Mouse (Mus musculus): ENCODE measurements around the gene Adgrd1. TPM values are rescaled to one million over a fixed set of nuclear protein-coding genes. Genes with fewer than 3 reads are reported as not detected.

Adgrd1 gene
- total and polyA plus RNA-seq, 3 experiments = 0.04 to 0.07 TPM; not detected in 1

GRCm38 (mm10) chr5:129190077-129190476, 93.5 kb downstream of the Adgrd1 start:
- TF ChIP-seq CHD2 (IDR thresholded peaks at IDR 0.05; ENCODE audit: low read length) = no peak
- TF ChIP-seq USF2 (conservative IDR thresholded peaks at IDR 0.05; ENCODE audit: low read depth, low read length) = no peak
- TF ChIP-seq MYC (IDR thresholded peaks at IDR 0.05; ENCODE audit: low read depth, low read length) = no peak
- Histone ChIP-seq H3K4me3 (replicated peaks in 1 of 3; ENCODE audit: low read depth in 2 of 3, low read length in 2 of 3, poor library complexity in 1 of 3) (no peak overlapping the region), H3K27ac (ENCODE audit: insufficient read depth, low read depth) (no peak overlapping the region), H3K9ac (ENCODE audit: insufficient read depth, low read depth) (no peak overlapping the region), H3K9me3 (replicated peaks; ENCODE audit: low read length) (peaks cover 30% of the 10 kb centered on the region), H3K4me2 (ENCODE audit: insufficient read depth, low read depth, poor library complexity, severe bottlenecking) (no peak overlapping the region), H3K27me3 (replicated peaks) (no peaks in the 10 kb centered on the region), H3K79me2 (replicated peaks; ENCODE audit: control insufficient read depth, extremely low read depth, insufficient read depth, poor library complexity, severe bottlenecking) (no peaks in the 10 kb centered on the region), H3K36me3 (replicated peaks in 1 of 2; ENCODE audit: control insufficient read depth in 1 of 2, insufficient read depth in 1 of 2, low read length in 1 of 2) (no peaks in the 10 kb centered on the region), H3K4me1 (ENCODE audit: control insufficient read depth in 1 of 2, insufficient read depth in 2 of 2) (no peaks in the 10 kb centered on the region)
- dilution Hi-C loops (cut with MboI; ENCODE audit: extremely low pct_ligation_motif_present, extremely low pct_unique_long_range_greater_than_20kb, low sequenced_read_pairs) = no loop called here
- in situ Hi-C loops (cut with MboI; ENCODE audit: low pct_ligation_motif_present, low pct_unique_long_range_greater_than_20kb, low sequenced_read_pairs) = loop anchor here (10.0 kb wide), 2 partner anchors 155 to 405 kb away; no protein-coding TSS in a partner anchor
- DNase-seq (ENCODE audit: extremely low read depth) = no peak

GRCm38 (mm10) chr5:129196501-129196900, 100.0 kb downstream of the Adgrd1 start:
- in situ Hi-C loops (cut with MboI; ENCODE audit: low pct_ligation_motif_present, low pct_unique_long_range_greater_than_20kb, low sequenced_read_pairs) = loop anchor here (10.0 kb wide), 2 partner anchors 148 to 398 kb away; no protein-coding TSS in a partner anchor
- no peaks in the 10 kb centered on the region for H3K27me3 ChIP-seq (replicated peaks)
- H3K9me3 ChIP-seq (replicated peaks; ENCODE audit: low read length) = peaks cover 38% of the 10 kb centered on the region
- no peak for DNase-seq (ENCODE audit: extremely low read depth)
- H3K4me3 ChIP-seq (replicated peaks in 1 of 3; ENCODE audit: low read depth in 2 of 3, low read length in 2 of 3, poor library complexity in 1 of 3) = no peak overlapping the region
- dilution Hi-C loops (cut with MboI; ENCODE audit: extremely low pct_ligation_motif_present, extremely low pct_unique_long_range_greater_than_20kb, low sequenced_read_pairs) = no loop called here
- H3K9ac ChIP-seq (ENCODE audit: insufficient read depth, low read depth) = no peak overlapping the region
- H3K36me3 ChIP-seq (replicated peaks in 1 of 2; ENCODE audit: control insufficient read depth in 1 of 2, insufficient read depth in 1 of 2, low read length in 1 of 2) = no peaks in the 10 kb centered on the region
- no peaks in the 10 kb centered on the region for H3K4me1 ChIP-seq (ENCODE audit: control insufficient read depth in 1 of 2, insufficient read depth in 2 of 2)
- no peaks in the 10 kb centered on the region for H3K79me2 ChIP-seq (replicated peaks; ENCODE audit: control insufficient read depth, extremely low read depth, insufficient read depth, poor library complexity, severe bottlenecking)
- no peak overlapping the region for H3K4me2 ChIP-seq (ENCODE audit: insufficient read depth, low read depth, poor library complexity, severe bottlenecking)
- TF ChIP-seq MAX (IDR thresholded peaks at IDR 0.05; ENCODE audit: low read length) (no peak), TBP (conservative IDR thresholded peaks at IDR 0.05; ENCODE audit: low read depth, low read length) (no peak), MAFK (IDR thresholded peaks at IDR 0.05; ENCODE audit: insufficient replicate concordance, low read length) (no peak), USF2 (conservative IDR thresholded peaks at IDR 0.05; ENCODE audit: low read depth, low read length) (no peak), ELF1 (IDR thresholded peaks at IDR 0.05; ENCODE audit: low read depth, low read length) (no peak), GABPA (IDR thresholded peaks at IDR 0.05; ENCODE audit: insufficient replicate concordance, low read depth, low read length) (no peak), RAD21 (IDR thresholded peaks at IDR 0.05; ENCODE audit: low read depth, low read length) (no peak), ZNF384 (IDR thresholded peaks at IDR 0.05; ENCODE audit: low read depth, low read length) (no peak)
- H3K27ac ChIP-seq (ENCODE audit: insufficient read depth, low read depth) = no peak overlapping the region

GRCm38 (mm10) chr5:129196971-129197519, 100.5 kb downstream of the Adgrd1 start:
- Histone ChIP-seq H3K27ac (ENCODE audit: insufficient read depth, low read depth) (no peak overlapping the region), H3K27me3 (replicated peaks) (no peaks in the 10 kb centered on the region), H3K4me3 (replicated peaks in 1 of 3; ENCODE audit: low read depth in 2 of 3, low read length in 2 of 3, poor library complexity in 1 of 3) (no peak overlapping the region), H3K4me2 (ENCODE audit: insufficient read depth, low read depth, poor library complexity, severe bottlenecking) (no peak overlapping the region), H3K9ac (ENCODE audit: insufficient read depth, low read depth) (no peak overlapping the region), H3K4me1 (ENCODE audit: control insufficient read depth in 1 of 2, insufficient read depth in 2 of 2) (no peaks in the 10 kb centered on the region), H3K79me2 (replicated peaks; ENCODE audit: control insufficient read depth, extremely low read depth, insufficient read depth, poor library complexity, severe bottlenecking) (no peaks in the 10 kb centered on the region), H3K9me3 (replicated peaks; ENCODE audit: low read length) (peaks cover 39% of the 10 kb centered on the region), H3K36me3 (replicated peaks in 1 of 2; ENCODE audit: control insufficient read depth in 1 of 2, insufficient read depth in 1 of 2, low read length in 1 of 2) (no peaks in the 10 kb centered on the region)
- no peak for DNase-seq (ENCODE audit: extremely low read depth)
- in situ Hi-C loops (cut with MboI; ENCODE audit: low pct_ligation_motif_present, low pct_unique_long_range_greater_than_20kb, low sequenced_read_pairs) (loop anchor here (10.0 kb wide), 2 partner anchors 148 to 398 kb away; no protein-coding TSS in a partner anchor), dilution Hi-C loops (cut with MboI; ENCODE audit: extremely low pct_ligation_motif_present, extremely low pct_unique_long_range_greater_than_20kb, low sequenced_read_pairs) (no loop called here)
- no peak for TF ChIP-seq POLR2AphosphoS2 (IDR thresholded peaks at IDR 0.05; ENCODE audit: low read depth, low read length)
- TF ChIP-seq E2F4 (IDR thresholded peaks at IDR 0.05; ENCODE audit: insufficient replicate concordance, low read depth, low read length) = no peak
- TF ChIP-seq MAX (IDR thresholded peaks at IDR 0.05; ENCODE audit: low read length) = no peak
- TF ChIP-seq POLR2A (IDR thresholded peaks at IDR 0.05; ENCODE audit: low read depth, low read length) = no peak
- TF ChIP-seq ZMIZ1 (IDR thresholded peaks at IDR 0.05; ENCODE audit: low read depth, low read length) = no peak
- no peak for TF ChIP-seq MAZ (IDR thresholded peaks at IDR 0.05; ENCODE audit: low read depth, low read length)
- no peak for TF ChIP-seq TCF12 (IDR thresholded peaks at IDR 0.05; ENCODE audit: low read depth, low read length)
